Mouse (Mus musculus) ES-E14 (cell line): ENCODE results near the gene Gm340. TPM values are rescaled to one million over a fixed set of nuclear protein-coding genes. Genes with fewer than 3 reads are reported as not detected.

Experiments used
- DNase-seq: peaks from one replicate; pipeline ENCODE4 v3.0.0-alpha.2; 2013; ENCODE audit warnings: low read depth, low spot score
- H3K27ac ChIP-seq: 2 replicates; pipeline ENCODE4 v1.5.1; 2012; ENCODE audit warnings: low read depth, mild to moderate bottlenecking, low read length, moderate library complexity, mixed read lengths; ENCODE audit not compliant: poor library complexity, insufficient read depth, severe bottlenecking
- H3K36me3 ChIP-seq: 2 replicates; pipeline ENCODE4 v1.6.1; 2012; ENCODE audit warnings: mild to moderate bottlenecking, low read length, moderate library complexity, mixed read lengths; ENCODE audit not compliant: control insufficient read depth, poor library complexity, insufficient read depth, severe bottlenecking
- H3K4me1 ChIP-seq, 2 experiments: fragments of 150-350 bp in 1 of 2; sonication (generic) in 1 of 2; 2 replicates each; pipeline ENCODE4 v1.6.1; 2012; ENCODE audit warnings: low read length in 2 of 2, mild to moderate bottlenecking in 1 of 2, mixed read lengths in 1 of 2; ENCODE audit not compliant: control insufficient read depth in 2 of 2, insufficient read depth in 2 of 2, poor library complexity in 1 of 2
- H3K4me3 ChIP-seq, 2 experiments: fragments of 150-350 bp in 1 of 2; sonication (generic) in 1 of 2; 2 replicates each; pipeline ENCODE4 v1.5.1; 2012; ENCODE audit warnings: low read length in 2 of 2, low read depth in 1 of 2, mild to moderate bottlenecking in 1 of 2, mixed read lengths in 1 of 2; ENCODE audit not compliant: insufficient read depth in 1 of 2, poor library complexity in 1 of 2, severe bottlenecking in 1 of 2
- H3K9ac ChIP-seq: 2 replicates; pipeline ENCODE4 v1.6.1; 2012; ENCODE audit warnings: low read depth, mild to moderate bottlenecking, low read length, mixed read lengths; ENCODE audit not compliant: poor library complexity, insufficient read depth, severe bottlenecking
- H3K9me3 ChIP-seq: fragments of 150-350 bp; sonication (generic); 2 replicates; pipeline ENCODE4 v1.6.1; 2012; ENCODE audit warnings: low read depth, mild to moderate bottlenecking, low read length; ENCODE audit not compliant: control insufficient read depth, insufficient read depth
- CHD2 ChIP-seq: IDR thresholded peaks from 2 replicates; pipeline ENCODE4 v1.6.1; 2014; ENCODE audit warnings: mild to moderate bottlenecking, low read depth, low read length, inconsistent platforms
- HCFC1 ChIP-seq: IDR thresholded peaks from 2 replicates; pipeline ENCODE4 v1.6.1; 2012; ENCODE audit warnings: low read length, inconsistent platforms, borderline replicate concordance; ENCODE audit not compliant: insufficient read depth
- MAFK ChIP-seq: IDR thresholded peaks from 2 replicates; pipeline ENCODE4 v1.6.1; 2014; ENCODE audit warnings: mild to moderate bottlenecking, low read depth, low read length, inconsistent platforms; ENCODE audit not compliant: insufficient read depth
- ZC3H11A ChIP-seq: IDR thresholded peaks from 2 replicates; pipeline ENCODE4 v1.6.1; 2012; ENCODE audit warnings: low read depth, mild to moderate bottlenecking, inconsistent platforms, low read length, borderline replicate concordance
- ZNF384 ChIP-seq: IDR thresholded peaks from 2 replicates; pipeline ENCODE4 v1.6.1; 2012; ENCODE audit warnings: low read depth, low read length, inconsistent platforms
- in situ Hi-C, 2 experiments: fragments of 600-800 bp; cut with MboI; formaldehyde crosslinking; loops; one replicate each; pipeline ENCODE4 v1.15.1; 2025; ENCODE audit warnings: low sequenced_read_pairs in 2 of 2, inconsistent platforms in 1 of 2; ENCODE audit not compliant: unreplicated experiment in 2 of 2
- total RNA-seq: library from RNA; depleted of rRNA; stranded (reverse); fragments of 300-350 nt; gene quantifications from 2 replicates; pipeline ENCODE4 v1.2.3, GENCODE M21; 2012; rRNA removed

Gene Gm340
- total RNA-seq, 1 experiment: 23.2 TPM

DNA sequence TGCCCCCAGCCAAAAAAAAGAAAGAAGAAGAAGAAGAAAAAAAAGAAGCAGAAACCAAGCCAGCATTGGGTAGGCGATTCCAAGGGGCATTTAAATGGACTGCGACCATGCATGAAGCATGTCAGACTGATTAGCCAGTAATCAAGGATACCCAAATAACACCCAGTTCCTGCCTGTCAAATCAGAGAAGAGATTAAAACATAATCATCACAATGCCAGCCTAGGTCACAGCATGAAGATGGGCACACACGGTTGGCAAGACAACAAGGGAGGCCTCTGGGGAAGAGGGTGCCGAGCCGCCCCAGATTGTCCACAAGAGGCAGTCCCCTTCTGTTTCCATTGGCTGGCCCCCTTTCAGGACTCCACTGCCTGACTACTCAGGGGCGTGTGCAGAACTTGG is 52.8 kb downstream of the Gm340 start:
- no peak for DNase-seq
- Histone ChIP-seq H3K27ac (no peak overlapping the region), H3K4me3 (no peak overlapping the region), H3K4me1 (no peaks in the 10 kb centered on the region), H3K9me3 (no peaks in the 10 kb centered on the region), H3K36me3 (no peaks in the 10 kb centered on the region), H3K9ac (no peak overlapping the region)
- in situ Hi-C loops: no loop called here
- TF ChIP-seq HCFC1: no peak
- TF ChIP-seq CHD2: no peak
- no peak for TF ChIP-seq MAFK
- TF ChIP-seq ZC3H11A: no peak
- no peak for TF ChIP-seq ZNF384

Other genes starting within 250 kb of the Gm340 start
- 0.32 and 1.1 TPM in 2 replicates for gene Pik3ap1, start 197.3 kb upstream of the Gm340 start, total RNA-seq
- gene Lcor, start 99.7 kb upstream of the Gm340 start, total RNA-seq: 9.9 and 10.2 TPM in 2 replicates
- gene Slit1, start 161.3 kb downstream of the Gm340 start, total RNA-seq: 1.2 and 1.4 TPM in 2 replicates
- gene Arhgap19, start 219.7 kb downstream of the Gm340 start, total RNA-seq: 31.7 and 32.5 TPM in 2 replicates
- gene Frat1, start 247.6 kb downstream of the Gm340 start, total RNA-seq: 2.5 and 3.5 TPM in 2 replicates